Mouse (Mus musculus): ENCODE data around the gene Tmem169. TPM values are rescaled to one million over a fixed set of nuclear protein-coding genes. Genes with fewer than 3 reads are reported as not detected.
A peak's percentile ranks its signal among the peaks of the same experiment; 100 is the strongest.

Gene Tmem169
- polyA plus RNA-seq, 1 experiment from 2014 or later = 1.5 TPM

GRCm38 (mm10) chr1:72253881-72254491 is 30.2 kb upstream of the Tmem169 start:
- Histone ChIP-seq H3K4me3 (peak overlapping the region; percentile 49), H3K4me1 (peaks cover 18% of the 10 kb centered on the region; the same call in 1 of the 2 replicates), H3K9ac (no peak overlapping the region), H3K36me3 (no peaks in the 10 kb centered on the region), H3K9me3 (no peaks in the 10 kb centered on the region), H3K4me2 (peak overlapping the region; percentile 75), H3K27me3 (no peaks in the 10 kb centered on the region), H3K27ac (peak overlapping the region; percentile 94)
- ATAC-seq (ENCODE audit: borderline replicate concordance, extremely low read depth, low FRiP score, low TSS enrichment) = peak; percentile 13; the same call in 1 of the 2 replicates
- WGBS = 43% methylated on average over 11 of the region's 11 CpGs

- H3K27me3 ChIP-seq = no peaks in the 10 kb centered on the region
- under 1% methylated on average over 35 of the region's 35 CpGs for WGBS
Measured at GRCm38 (mm10) chr1:72254545-72255061, 29.6 kb upstream of the Tmem169 start.

GRCm38 (mm10) chr1:72255062-72255853 is 28.9 kb upstream of the Tmem169 start:
- Histone ChIP-seq H3K4me2 (peak overlapping the region; percentile 75), H3K4me3 (peak overlapping the region; percentile 49), H3K27me3 (no peaks in the 10 kb centered on the region), H3K9ac (no peak overlapping the region; the same call in 1 of the 2 replicates), H3K4me1 (peaks cover 18% of the 10 kb centered on the region; the same call in 1 of the 2 replicates), H3K9me3 (no peaks in the 10 kb centered on the region), H3K27ac (peak overlapping the region; percentile 94), H3K36me3 (no peaks in the 10 kb centered on the region)
- WGBS = 3% methylated on average over 15 of the region's 15 CpGs
- ATAC-seq (ENCODE audit: borderline replicate concordance, extremely low read depth, low FRiP score, low TSS enrichment) = peak; percentile 87

More at GRCm38 (mm10) chr1:72254545-72255061, 29.6 kb upstream of the Tmem169 start:
- Histone ChIP-seq H3K4me2 (peak overlapping the region; percentile 75), H3K4me1 (peaks cover 18% of the 10 kb centered on the region; the same call in 1 of the 2 replicates), H3K9ac (peak overlapping the region; percentile 47), H3K27ac (peak overlapping the region; percentile 94), H3K36me3 (no peaks in the 10 kb centered on the region), H3K4me3 (peak overlapping the region; percentile 49), H3K9me3 (no peaks in the 10 kb centered on the region)
- peak; percentile 91 for ATAC-seq (ENCODE audit: borderline replicate concordance, extremely low read depth, low FRiP score, low TSS enrichment)

GRCm38 (mm10) chr1:72255854-72256175 is 28.4 kb upstream of the Tmem169 start:
- Histone ChIP-seq H3K9ac (no peak overlapping the region), H3K9me3 (no peaks in the 10 kb centered on the region), H3K4me1 (peaks cover 18% of the 10 kb centered on the region; the same call in 1 of the 2 replicates), H3K4me3 (peak overlapping the region; percentile 49; the same call in 1 of the 2 replicates), H3K27me3 (no peaks in the 10 kb centered on the region), H3K4me2 (peak overlapping the region; percentile 75), H3K27ac (peak overlapping the region; percentile 94), H3K36me3 (no peaks in the 10 kb centered on the region)
- WGBS = 31% methylated on average over 11 of the region's 11 CpGs
- no peak for ATAC-seq (ENCODE audit: borderline replicate concordance, extremely low read depth, low FRiP score, low TSS enrichment)

- H3K4me1 ChIP-seq = peaks cover 18% of the 10 kb centered on the region; the same call in 1 of the 2 replicates
- H3K9me3 ChIP-seq = no peaks in the 10 kb centered on the region
- 76% methylated on average over 9 of the region's 9 CpGs for WGBS
- no peaks in the 10 kb centered on the region for H3K27me3 ChIP-seq
- H3K4me3 ChIP-seq = no peak overlapping the region
- H3K36me3 ChIP-seq = peaks cover 2% of the 10 kb centered on the region; the same call in 1 of the 2 replicates
- H3K9ac ChIP-seq = no peak overlapping the region
- peak overlapping the region; percentile 75; the same call in 1 of the 2 replicates for H3K4me2 ChIP-seq
- H3K27ac ChIP-seq = no peak overlapping the region
- no peak for ATAC-seq (ENCODE audit: borderline replicate concordance, extremely low read depth, low FRiP score, low TSS enrichment)
Measured at GRCm38 (mm10) chr1:72256381-72257256, 27.6 kb upstream of the Tmem169 start.

- H3K27ac ChIP-seq = no peak overlapping the region
- H3K9me3 ChIP-seq = no peaks in the 10 kb centered on the region
- no peak overlapping the region for H3K9ac ChIP-seq
- H3K4me2 ChIP-seq = no peak overlapping the region
- H3K36me3 ChIP-seq = peaks cover 4% of the 10 kb centered on the region; the same call in 1 of the 2 replicates
- WGBS = 91% methylated on average over 3 of the region's 3 CpGs
- H3K4me3 ChIP-seq = no peak overlapping the region
- ATAC-seq (ENCODE audit: borderline replicate concordance, extremely low read depth, low FRiP score, low TSS enrichment) = no peak
- H3K4me1 ChIP-seq = no peaks in the 10 kb centered on the region
- H3K27me3 ChIP-seq = no peaks in the 10 kb centered on the region
Measured at GRCm38 (mm10) chr1:72263099-72263498, 21.1 kb upstream of the Tmem169 start.

GRCm38 (mm10) chr1:72278085-72278484 is 6.1 kb upstream of the Tmem169 start:
- no peak overlapping the region for H3K27ac ChIP-seq
- 0 out of 2 replicates have a peak, but pooled peaks cover 3% of the 10 kb centered on the region for H3K4me1 ChIP-seq
- no peak overlapping the region for H3K4me3 ChIP-seq
- WGBS = 92% methylated on average over 3 of the region's 3 CpGs
- ATAC-seq (ENCODE audit: borderline replicate concordance, extremely low read depth, low FRiP score, low TSS enrichment) = no peak
- no peak overlapping the region for H3K4me2 ChIP-seq
- no peaks in the 10 kb centered on the region for H3K9me3 ChIP-seq
- H3K36me3 ChIP-seq = peaks cover 10% of the 10 kb centered on the region
- no peak overlapping the region for H3K9ac ChIP-seq
- H3K27me3 ChIP-seq = no peaks in the 10 kb centered on the region

- no peak overlapping the region for H3K27ac ChIP-seq
- WGBS = 64% methylated on average over 1 of the region's 1 CpGs
- H3K27me3 ChIP-seq = peaks cover 13% of the 10 kb centered on the region
- H3K4me3 ChIP-seq = no peak overlapping the region
- no peak overlapping the region for H3K9ac ChIP-seq
- no peaks in the 10 kb centered on the region for H3K36me3 ChIP-seq
- H3K9me3 ChIP-seq = no peaks in the 10 kb centered on the region
- peaks cover 11% of the 10 kb centered on the region for H3K4me1 ChIP-seq
- no peak overlapping the region for H3K4me2 ChIP-seq
- ATAC-seq (ENCODE audit: borderline replicate concordance, extremely low read depth, low FRiP score, low TSS enrichment) = no peak
Measured at GRCm38 (mm10) chr1:72282604-72283003, 1.6 kb upstream of the Tmem169 start.

GRCm38 (mm10) chr1:72284539-72284938 is 370 bp downstream of the Tmem169 start:
- WGBS = 6% methylated on average over 5 of the region's 5 CpGs
- Histone ChIP-seq H3K9ac (no peak overlapping the region), H3K4me3 (peak overlapping the region; percentile 58), H3K36me3 (no peaks in the 10 kb centered on the region), H3K27me3 (peaks cover 13% of the 10 kb centered on the region), H3K9me3 (no peaks in the 10 kb centered on the region), H3K4me1 (peaks cover 11% of the 10 kb centered on the region), H3K27ac (no peak overlapping the region), H3K4me2 (peak overlapping the region; percentile 85)
- no peak for ATAC-seq (ENCODE audit: borderline replicate concordance, extremely low read depth, low FRiP score, low TSS enrichment)

- Histone ChIP-seq H3K4me2 (no peak overlapping the region), H3K27ac (no peak overlapping the region), H3K9me3 (no peaks in the 10 kb centered on the region), H3K36me3 (no peaks in the 10 kb centered on the region), H3K9ac (no peak overlapping the region), H3K4me3 (no peak overlapping the region), H3K4me1 (peaks cover 11% of the 10 kb centered on the region), H3K27me3 (peaks cover 13% of the 10 kb centered on the region)
- ATAC-seq (ENCODE audit: borderline replicate concordance, extremely low read depth, low FRiP score, low TSS enrichment) = no peak
- 26% methylated on average over 5 of the region's 5 CpGs for WGBS
Measured at GRCm38 (mm10) chr1:72286904-72287303, 2.7 kb downstream of the Tmem169 start.

- WGBS = 75% methylated on average over 4 of the region's 4 CpGs
- H3K4me1 ChIP-seq = peaks cover 8% of the 10 kb centered on the region
- H3K9me3 ChIP-seq = no peaks in the 10 kb centered on the region
- no peak for ATAC-seq (ENCODE audit: borderline replicate concordance, extremely low read depth, low FRiP score, low TSS enrichment)
- H3K27me3 ChIP-seq = peaks cover 13% of the 10 kb centered on the region
- no peak overlapping the region for H3K4me2 ChIP-seq
- H3K4me3 ChIP-seq = no peak overlapping the region
- H3K9ac ChIP-seq = no peak overlapping the region
- H3K36me3 ChIP-seq = no peaks in the 10 kb centered on the region
- H3K27ac ChIP-seq = no peak overlapping the region
Measured at GRCm38 (mm10) chr1:72287893-72288292, 3.7 kb downstream of the Tmem169 start.

Measured in lung, embryonic 15.5 days (tissue).